In genomic region chr11:101087682-101088055, GRCm38 (mm10) we compare ENCODE assay signal across 7 mouse cellular contexts. TPM values are rescaled to one million over a fixed set of nuclear protein-coding genes. Genes with fewer than 3 reads are reported as not detected.
A peak's percentile ranks its signal among the peaks of the same experiment; 100 is the strongest.
DNase-seq lines count a peak whose midpoint lies in the region; ATAC-seq and TF ChIP-seq lines count a peak whose summit lies in the region.

No protein-coding gene starts in this region.

- H3K9me3 ChIP-seq in E14TG2a.4 (ENCODE audit: low read length): no peaks in the 10 kb centered on the region
- H3K9me3 ChIP-seq in hindbrain, embryonic 15.5 days: no peaks in the 10 kb centered on the region
- H3K9me3 ChIP-seq in liver, embryonic 15.5 days (replicated peaks): no peaks in the 10 kb centered on the region

- no peak for TF ChIP-seq CTCF in E14TG2a.4 (conservative IDR thresholded peaks at IDR 0.05; ENCODE audit: low read length)

- ATAC-seq in hindbrain, embryonic 15.5 days (ENCODE audit: low FRiP score, low read depth): no peak
- no peak for ATAC-seq in liver, embryonic 15.5 days (ENCODE audit: insufficient read depth)

- no peaks in the 10 kb centered on the region for H3K27me3 ChIP-seq in E14TG2a.4 (ENCODE audit: insufficient read depth, low read length)
- no peaks in the 10 kb centered on the region for H3K27me3 ChIP-seq in hindbrain, embryonic 15.5 days
- no peaks in the 10 kb centered on the region for H3K27me3 ChIP-seq in liver, embryonic 15.5 days

- H3K4me2 ChIP-seq in hindbrain, embryonic 15.5 days: peak overlapping the region; percentile 81
- peak overlapping the region; percentile 92 for H3K4me2 ChIP-seq in liver, embryonic 15.5 days

- peak overlapping the region; percentile 91 for H3K27ac ChIP-seq in hindbrain, embryonic 15.5 days (replicated peaks)
- H3K27ac ChIP-seq in liver, embryonic 15.5 days (replicated peaks): peak overlapping the region; percentile 84

- H3K36me3 ChIP-seq in E14TG2a.4 (ENCODE audit: insufficient read depth, low read length): peaks cover 75% of the 10 kb centered on the region
- peaks cover 43% of the 10 kb centered on the region for H3K36me3 ChIP-seq in hindbrain, embryonic 15.5 days
- peaks cover 54% of the 10 kb centered on the region for H3K36me3 ChIP-seq in liver, embryonic 15.5 days (replicated peaks)

- peak overlapping the region; percentile 78 for H3K9ac ChIP-seq in hindbrain, embryonic 15.5 days
- peak overlapping the region; percentile 78 for H3K9ac ChIP-seq in liver, embryonic 15.5 days

- DNase-seq in MN1 (ENCODE audit: low spot score): peak; percentile 30
- no peak for DNase-seq in yolk sac, embryonic 10.5 days (ENCODE audit: low spot score)
- DNase-seq in c-Kit-positive CD71-positive TER-119-positive erythroid progenitor cells, embryonic 14.5 days (ENCODE audit: low spot score): no peak
- DNase-seq in thymus, postnatal 10 days (ENCODE audit: low spot score in 2 of 2): no peak

- 11% methylated on average over 8 of the region's 8 CpGs for WGBS in hindbrain, embryonic 15.5 days
- WGBS in liver, embryonic 15.5 days (ENCODE audit: insufficient replicate concordance): 11% methylated on average over 8 of the region's 8 CpGs

- H3K4me1 ChIP-seq in E14TG2a.4 (replicated peaks; ENCODE audit: low read depth, low read length): peaks cover 62% of the 10 kb centered on the region
- peaks cover 43% of the 10 kb centered on the region for H3K4me1 ChIP-seq in hindbrain, embryonic 15.5 days (replicated peaks)
- peaks cover 54% of the 10 kb centered on the region for H3K4me1 ChIP-seq in liver, embryonic 15.5 days (replicated peaks)

- peak overlapping the region; percentile 90 for H3K4me3 ChIP-seq in E14TG2a.4 (replicated peaks; ENCODE audit: low read length)
- peak overlapping the region; percentile 56 for H3K4me3 ChIP-seq in hindbrain, embryonic 15.5 days
- peak overlapping the region; percentile 74 for H3K4me3 ChIP-seq in liver, embryonic 15.5 days (replicated peaks)

RNA-seq across cellular contexts. Expression of gene Mlx, which starts 0.6 kb away (rescaled TPM):
- polyA plus RNA-seq in hindbrain, embryonic 15.5 days (2015; fragmentation: Nextera tagmentation; extraction: Ambion mirVana): 85.1 and 90.0 TPM in 2 replicates
- polyA plus RNA-seq in liver, embryonic 15.5 days (2015; fragmentation: Nextera tagmentation; extraction: Ambion mirVana): 24.2 and 26.7 TPM in 2 replicates

RNA-seq across cellular contexts. Expression of gene Coasy, which starts 5.3 kb away (rescaled TPM):
- 40.6 and 42.4 TPM in 2 replicates for polyA plus RNA-seq in hindbrain, embryonic 15.5 days (2015; fragmentation: Nextera tagmentation; extraction: Ambion mirVana)
- 18.9 and 22.9 TPM in 2 replicates for polyA plus RNA-seq in liver, embryonic 15.5 days (2015; fragmentation: Nextera tagmentation; extraction: Ambion mirVana)

RNA-seq across cellular contexts. Expression of gene Psmc3ip, which starts 7.6 kb away (rescaled TPM):
- polyA plus RNA-seq in hindbrain, embryonic 15.5 days (2015; fragmentation: Nextera tagmentation; extraction: Ambion mirVana): 21.3 and 22.5 TPM in 2 replicates
- polyA plus RNA-seq in liver, embryonic 15.5 days (2015; fragmentation: Nextera tagmentation; extraction: Ambion mirVana): 15.2 and 15.4 TPM in 2 replicates

RNA-seq across cellular contexts. Expression of gene Hsd17b1, which starts 9.5 kb away (rescaled TPM):
- 0.47 and 0.48 TPM in 2 replicates for polyA plus RNA-seq in hindbrain, embryonic 15.5 days (2015; fragmentation: Nextera tagmentation; extraction: Ambion mirVana)
- polyA plus RNA-seq in liver, embryonic 15.5 days (2015; fragmentation: Nextera tagmentation; extraction: Ambion mirVana): 0.29 and 0.39 TPM in 2 replicates

RNA-seq across cellular contexts. Expression of gene Naglu, which starts 17.9 kb away (rescaled TPM):
- 13.0 and 15.5 TPM in 2 replicates for polyA plus RNA-seq in hindbrain, embryonic 15.5 days (2015; fragmentation: Nextera tagmentation; extraction: Ambion mirVana)
- polyA plus RNA-seq in liver, embryonic 15.5 days (2015; fragmentation: Nextera tagmentation; extraction: Ambion mirVana): 7.1 and 7.5 TPM in 2 replicates
